Mouse (Mus musculus) WW6 (cell line): ENCODE results near the gene Saa2.
"Not testable (repeated sequence)": the region's sequence is repeated elsewhere in the genome, so short reads cannot be mapped to it uniquely, and the experiment has no call there.

Source experiments
- DNase-seq: peaks from one replicate; pipeline ENCODE4 v3.0.0-alpha.2; 2013; ENCODE audit warnings: low read depth, low spot score

The Saa2 gene

DNA sequence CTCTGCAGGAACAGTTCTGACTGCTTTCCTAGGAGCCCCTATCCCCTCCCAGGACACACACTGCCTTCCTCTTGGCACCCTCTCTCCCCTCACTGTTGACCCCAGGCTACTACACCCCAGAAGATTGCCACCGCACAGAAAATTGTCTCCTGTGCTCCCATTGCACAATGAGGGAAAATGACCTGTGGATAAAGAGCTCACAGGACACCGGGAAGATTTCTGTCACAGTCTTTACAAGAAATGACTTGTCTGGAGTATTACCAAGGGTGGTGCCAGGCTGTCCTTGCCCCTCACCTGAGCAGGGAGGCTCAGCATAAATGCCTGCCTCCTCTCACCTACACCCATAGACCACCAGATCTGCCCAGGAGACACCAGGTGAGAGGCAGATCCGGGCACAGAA lies at the start of gene Saa2:
Gene Saa2 (plus strand): TSS at position 301 of the 400 bp plus-strand sequence.
- no peak for DNase-seq

DNA sequence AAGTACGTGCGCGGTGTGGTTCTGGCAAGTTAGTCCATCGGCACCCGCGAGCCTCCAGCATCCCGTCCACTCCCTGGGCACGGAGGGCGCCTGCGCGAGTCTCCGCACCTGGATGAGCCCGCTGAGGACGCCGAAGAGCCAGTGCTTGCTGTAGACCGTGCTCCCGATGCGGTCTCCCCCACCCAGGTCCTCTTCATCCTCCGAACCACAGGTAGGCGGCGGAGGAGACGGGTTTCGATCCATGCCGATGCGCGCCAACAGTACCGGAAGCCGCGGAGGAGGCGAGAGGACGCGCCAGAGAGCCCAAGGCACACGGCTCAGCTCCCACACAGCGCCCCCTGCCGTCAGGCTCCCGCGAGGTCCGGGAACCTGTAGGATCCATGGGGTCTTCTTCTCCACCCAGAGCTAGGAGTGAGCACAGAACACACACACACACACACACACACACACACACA lies 41.2 kb upstream of the Saa2 start, which contains the start of gene Saal1:
Gene Saal1 (minus strand): TSS at position 291 of the 455 bp plus-strand sequence.
- DNase-seq = peak; percentile 86

DNA sequence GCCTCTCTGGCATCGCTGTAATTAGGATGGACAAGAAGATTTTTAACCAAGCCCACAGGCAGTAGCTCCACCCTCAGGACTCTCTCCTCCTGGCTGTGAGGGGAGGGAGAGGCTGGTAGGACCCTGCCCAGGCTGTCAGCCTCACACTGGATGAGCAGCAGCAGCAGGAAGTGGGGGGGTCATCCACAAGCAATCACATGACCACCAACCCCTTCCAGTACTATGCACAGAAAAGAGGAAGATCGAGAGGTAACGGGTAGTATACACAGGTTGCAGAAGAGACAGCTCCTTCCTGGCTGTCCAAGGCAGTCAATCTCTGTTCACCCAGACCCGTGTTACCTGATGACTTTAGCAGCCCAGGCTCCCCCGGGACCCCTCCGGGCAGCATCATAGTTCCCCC lies 39.3 kb upstream of the Saa2 start:
- DNase-seq = no peak

DNA sequence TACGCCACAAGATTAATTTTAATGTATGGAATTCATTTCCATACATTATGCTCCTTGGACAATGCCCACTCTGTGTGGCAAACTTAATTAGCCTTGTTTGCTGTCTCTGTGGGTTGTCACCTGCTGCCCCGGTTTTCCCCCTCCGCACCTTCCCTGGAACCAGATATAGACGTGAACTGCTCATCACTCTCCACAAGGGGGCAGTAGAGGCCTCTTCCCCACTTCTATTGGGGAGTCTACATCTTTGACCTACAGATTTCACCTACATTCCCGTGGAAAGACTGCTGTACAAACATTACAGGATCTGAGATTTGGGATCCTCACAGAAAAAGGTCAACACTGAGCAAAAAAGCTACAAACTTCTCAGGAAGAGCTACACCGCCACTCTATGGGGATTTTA lies 37.1 kb upstream of the Saa2 start:
- no peak for DNase-seq

DNA sequence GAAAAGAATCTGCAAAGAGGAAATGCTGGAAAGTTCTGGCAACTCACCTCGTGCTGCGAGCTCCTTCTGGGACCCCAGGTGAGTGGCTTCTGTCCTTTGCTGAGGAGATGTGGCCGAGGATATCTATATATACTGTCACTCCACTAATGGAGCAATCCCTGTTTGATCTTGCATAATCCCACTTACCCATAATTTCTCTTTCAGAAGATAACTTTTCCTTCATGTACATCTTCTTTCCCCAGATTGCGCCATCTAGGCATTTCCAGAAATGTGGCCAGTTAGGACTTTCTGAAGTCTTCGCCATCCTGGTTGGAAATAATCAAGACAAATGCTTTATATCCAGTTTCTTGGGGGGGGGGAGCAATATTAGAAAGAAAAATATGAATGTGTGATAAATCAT lies 36.0 kb upstream of the Saa2 start, which contains the start of gene Saa3:
Gene Saa3 (minus strand): TSS at position 101 of the 400 bp plus-strand sequence.
- DNase-seq = no peak

DNA sequence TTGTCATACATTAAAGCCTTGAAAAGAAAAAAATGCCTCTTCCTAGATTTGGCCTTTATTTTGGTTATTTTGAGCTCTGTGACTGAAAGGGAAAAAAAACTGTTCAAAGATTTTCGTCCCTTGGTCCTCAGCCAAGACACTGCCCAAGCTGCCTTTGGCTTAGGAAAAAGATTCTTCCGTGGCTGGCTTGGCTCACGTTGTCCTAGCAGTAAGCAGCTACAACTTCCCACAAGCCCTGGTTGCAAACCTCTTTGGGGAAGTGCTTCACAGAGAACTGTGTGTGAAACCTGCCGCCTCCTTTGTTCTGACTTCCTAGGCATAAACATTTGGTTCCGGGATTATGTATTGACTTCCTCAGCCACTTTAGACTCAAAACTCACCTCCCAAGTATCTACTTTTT lies 34.7 kb upstream of the Saa2 start:
- no peak for DNase-seq

DNA sequence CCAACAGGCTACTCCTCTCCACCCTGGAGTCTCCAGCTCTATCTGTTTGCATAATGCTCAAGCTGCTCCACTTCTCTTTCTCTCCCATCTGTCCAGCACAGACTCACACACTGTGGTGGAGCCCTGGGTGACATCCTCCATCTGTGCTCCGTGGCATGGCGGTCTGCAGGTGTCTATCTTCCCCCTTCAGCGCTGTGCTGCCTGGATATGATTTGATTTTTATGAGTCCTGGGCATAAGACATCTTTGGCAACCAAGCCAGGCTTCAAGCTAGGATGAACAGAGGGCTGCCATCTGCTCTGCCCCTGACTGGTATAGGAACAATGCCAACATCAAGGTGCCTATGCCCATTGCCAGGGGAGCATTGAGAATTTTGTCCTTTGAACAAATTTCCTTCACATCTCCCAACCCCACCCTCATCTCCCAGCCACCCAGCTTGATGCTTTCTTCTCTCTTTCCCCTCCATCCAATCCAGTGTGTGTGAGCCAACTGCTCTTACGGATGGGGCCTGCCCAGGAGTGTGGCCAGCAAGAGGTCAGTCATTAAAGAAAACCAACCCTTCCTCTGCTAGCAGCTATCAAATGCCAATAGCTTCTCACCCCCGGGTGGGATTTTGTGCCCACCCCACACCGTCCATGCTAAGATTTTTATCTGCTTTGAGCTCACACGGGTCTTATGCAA lies 32.9 kb upstream of the Saa2 start:
- no peak for DNase-seq

DNA sequence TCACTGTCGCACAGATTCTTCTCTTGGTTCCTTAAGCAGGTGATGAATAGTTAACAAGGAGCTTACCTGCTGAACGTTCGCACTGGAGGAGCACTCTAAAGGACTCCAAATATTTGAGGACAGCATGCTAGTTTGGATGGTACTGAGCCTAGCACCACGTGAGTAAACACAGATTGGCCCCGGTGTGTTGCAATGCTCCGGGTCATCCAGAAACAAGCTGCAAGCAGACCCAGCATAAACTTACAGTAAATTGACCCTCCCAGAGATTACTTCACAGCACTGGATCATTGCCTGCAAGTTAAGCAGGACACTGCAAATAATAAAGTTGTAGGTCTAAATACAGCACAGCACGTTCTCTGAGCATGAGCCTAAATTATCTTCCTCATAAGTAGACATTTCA lies 32.1 kb upstream of the Saa2 start:
- DNase-seq = no peak

DNA sequence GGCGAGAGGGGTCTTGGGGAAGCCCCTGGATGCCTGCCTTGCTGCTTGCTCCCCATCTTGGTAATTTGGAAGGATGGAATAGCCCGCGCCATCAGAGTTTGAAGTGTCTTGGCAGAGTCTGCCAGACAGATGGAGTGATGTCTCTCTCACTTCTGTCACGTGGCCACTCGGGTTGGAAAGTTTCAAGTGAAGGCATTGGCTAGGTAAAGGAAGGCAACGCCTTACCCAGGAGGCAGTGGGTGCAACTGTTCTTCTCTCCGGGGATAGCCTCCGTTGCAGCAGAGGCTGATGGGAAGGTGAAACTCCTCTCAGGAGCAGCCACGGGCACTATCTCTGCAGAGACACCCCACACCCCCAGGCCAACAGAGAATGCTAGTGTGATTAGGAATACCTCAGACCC lies 31.1 kb upstream of the Saa2 start:
- no peak for DNase-seq

DNA sequence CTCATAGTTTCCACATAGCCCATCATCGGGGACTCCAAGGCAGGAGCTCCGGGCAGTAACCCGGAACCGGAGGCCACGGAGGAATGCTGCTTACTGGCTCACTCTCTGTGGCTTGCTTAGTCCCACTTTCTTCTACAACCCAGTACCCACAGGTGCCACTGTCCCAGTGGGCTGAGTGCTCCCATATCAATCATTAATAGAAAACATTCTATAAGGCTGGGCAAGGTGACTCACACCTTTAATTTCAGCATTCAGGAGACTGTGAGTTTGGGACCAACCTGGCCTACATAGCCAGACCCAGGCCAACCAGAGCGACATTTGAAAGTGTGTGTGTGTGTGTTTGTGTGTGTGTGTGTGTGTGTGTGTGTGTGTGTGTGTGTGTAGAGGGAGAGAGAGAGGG lies 28.2 kb upstream of the Saa2 start:
- DNase-seq = no peak

DNA sequence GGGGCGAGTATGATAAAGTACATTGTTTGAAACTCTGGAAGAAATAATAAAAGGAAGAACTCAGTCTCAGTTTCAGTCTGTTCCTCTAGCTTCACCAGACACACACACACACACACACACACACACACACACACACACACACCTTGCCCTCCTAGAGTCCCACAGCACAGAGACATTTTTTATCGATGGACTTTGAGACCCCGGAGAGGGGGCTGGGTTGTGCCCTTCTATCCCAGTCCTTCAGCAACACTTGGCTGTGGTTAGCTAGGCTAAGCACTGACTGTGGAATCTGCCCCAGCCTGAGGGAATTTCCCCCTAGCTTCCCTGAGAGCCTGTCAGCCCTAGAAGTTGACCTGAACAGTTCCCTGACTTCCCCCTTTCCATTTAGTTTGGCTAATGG lies 27.7 kb upstream of the Saa2 start:
- no peak for DNase-seq

DNA sequence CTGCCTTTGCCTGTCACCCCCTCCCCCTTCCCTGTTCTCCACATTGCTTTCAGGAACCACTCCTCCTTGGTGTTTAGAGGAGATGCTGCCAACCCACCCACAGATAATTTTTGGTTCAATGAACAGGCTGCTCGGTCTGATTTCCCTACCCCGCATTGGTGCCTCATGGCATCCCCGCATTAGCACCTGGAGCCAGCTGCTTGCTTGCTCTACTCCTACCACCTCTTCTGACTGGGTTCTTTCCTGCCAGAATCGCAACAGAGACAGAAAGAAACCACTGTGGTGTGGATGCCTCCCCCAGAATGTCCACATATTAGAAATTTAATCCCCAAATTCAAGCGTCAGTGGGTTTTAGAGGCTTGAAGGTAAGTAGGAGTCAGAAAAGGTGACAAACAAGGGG lies 27.2 kb upstream of the Saa2 start:
- DNase-seq = no peak

DNA sequence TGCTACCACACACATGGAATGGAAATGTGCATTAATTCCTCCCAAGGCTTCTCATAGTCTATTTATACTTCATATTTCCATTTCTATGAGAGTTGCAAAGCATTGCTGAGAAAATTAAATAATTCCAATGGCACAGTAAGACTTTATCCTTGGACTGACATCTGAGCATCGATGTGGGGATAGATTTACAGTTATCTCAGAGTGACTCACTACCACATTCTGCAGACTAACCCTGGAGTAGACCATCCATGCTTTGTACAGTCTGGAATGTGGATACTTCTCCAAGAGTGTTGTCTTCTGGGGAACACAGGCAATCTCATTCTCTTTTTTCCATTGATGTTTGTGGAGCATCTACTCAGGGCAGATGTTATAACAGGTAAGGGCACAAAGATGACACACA lies 24.0 kb upstream of the Saa2 start:
- DNase-seq = no peak

DNA sequence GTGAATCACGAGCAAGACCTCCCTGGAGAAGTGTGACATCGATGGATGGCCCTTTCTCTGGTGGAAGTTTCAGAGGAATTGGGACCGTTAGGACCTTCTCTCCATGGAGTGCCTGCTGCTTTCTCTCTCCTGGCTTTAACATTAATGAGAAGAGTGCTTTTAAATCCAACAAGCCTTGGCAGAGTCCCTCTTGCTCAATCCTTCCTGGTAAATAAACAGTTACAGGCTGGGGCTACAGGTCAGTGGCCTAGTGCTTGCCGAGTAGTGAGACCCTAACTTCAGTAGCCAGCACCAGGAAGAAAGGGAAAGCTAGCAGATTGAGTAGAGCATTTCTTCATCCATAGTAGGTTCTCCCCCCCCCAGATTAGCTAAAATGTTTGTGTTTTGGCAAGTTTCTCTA lies 19.1 kb upstream of the Saa2 start, which contains the start of gene Saa4:
Gene Saa4 (minus strand): TSS at position 146 of the 400 bp plus-strand sequence.
- DNase-seq = no peak

DNA sequence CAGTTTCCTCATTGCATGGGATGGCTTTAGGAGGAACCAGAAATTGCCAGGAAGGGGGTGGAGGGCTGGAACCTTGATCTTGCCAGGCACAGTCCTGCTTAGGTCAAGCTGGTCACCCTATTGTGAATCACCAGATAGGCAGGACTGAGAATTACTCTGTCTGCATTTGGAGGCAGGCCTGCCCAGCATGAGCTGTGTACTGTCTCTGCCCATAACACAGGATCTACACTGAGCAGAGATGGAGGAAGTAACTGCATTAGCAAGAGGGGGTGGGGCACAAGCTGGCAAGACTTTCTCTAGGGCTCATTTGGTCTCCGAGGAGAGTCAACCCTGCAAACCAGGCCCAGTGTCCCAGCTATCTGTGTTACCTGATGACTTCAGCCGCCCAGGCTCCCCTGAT lies 16.6 kb upstream of the Saa2 start:
- no peak for DNase-seq

DNA sequence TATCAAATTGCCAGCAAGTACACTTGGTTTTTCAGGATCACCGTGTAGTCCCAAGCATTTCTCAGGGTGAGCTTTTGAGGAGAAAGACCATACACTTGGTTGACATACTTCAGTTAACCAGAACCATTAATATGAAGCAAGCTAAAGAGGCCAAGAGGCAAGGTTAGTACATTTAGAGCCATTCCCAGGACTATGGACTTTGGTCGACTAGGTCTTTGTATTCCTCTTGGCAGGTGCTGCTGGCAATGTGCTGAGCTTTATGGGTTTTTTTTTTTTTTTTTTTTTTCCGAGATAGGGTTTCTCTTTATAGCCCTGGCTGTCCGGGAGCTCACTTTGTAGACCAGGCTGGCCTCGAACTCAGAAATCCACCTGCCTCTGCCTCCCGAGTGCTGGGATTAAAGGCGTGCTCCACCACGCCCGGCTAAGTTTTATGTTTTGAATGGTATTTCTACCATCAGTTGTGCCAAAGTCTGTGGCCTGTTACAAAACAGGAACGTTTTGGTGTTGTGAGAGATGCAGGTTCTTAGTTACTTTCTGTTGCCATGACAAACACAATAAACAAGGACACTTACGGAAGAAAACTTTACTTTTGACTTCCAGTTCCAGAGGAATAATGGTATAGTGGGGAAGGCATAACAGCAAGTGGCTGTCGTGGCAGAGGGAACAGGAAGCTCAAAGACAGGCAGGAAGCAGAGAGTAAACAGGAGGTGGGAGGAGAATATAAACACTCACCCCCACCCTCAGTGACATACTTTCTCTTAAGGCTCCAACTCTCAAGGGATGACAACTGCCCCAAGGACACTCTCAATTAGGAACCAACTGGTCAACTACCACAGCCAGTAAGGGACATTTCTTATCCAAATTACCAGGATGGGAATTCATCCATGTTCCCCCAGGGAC lies 12.8 kb upstream of the Saa2 start:
- DNase-seq = no peak

DNA sequence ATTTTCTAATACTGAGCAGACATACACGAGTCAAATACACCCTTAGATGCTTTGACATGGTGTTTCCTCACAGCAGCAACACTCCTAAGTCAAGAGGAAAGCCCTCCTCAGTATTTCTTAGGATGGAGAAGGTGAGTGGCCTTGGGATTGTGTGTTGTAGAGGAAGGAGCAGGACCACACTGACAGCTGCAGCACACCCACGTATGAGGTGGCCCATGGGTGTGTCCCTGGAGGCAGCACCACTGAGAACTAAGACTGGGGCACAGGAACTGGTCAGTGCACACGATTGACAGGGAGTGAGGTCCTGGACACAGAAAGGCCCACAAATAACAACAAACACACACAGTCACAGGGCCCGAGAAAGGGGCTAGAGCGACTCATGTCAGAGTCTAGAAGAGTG lies 11.5 kb upstream of the Saa2 start:
- not testable (repeated sequence) for DNase-seq

DNA sequence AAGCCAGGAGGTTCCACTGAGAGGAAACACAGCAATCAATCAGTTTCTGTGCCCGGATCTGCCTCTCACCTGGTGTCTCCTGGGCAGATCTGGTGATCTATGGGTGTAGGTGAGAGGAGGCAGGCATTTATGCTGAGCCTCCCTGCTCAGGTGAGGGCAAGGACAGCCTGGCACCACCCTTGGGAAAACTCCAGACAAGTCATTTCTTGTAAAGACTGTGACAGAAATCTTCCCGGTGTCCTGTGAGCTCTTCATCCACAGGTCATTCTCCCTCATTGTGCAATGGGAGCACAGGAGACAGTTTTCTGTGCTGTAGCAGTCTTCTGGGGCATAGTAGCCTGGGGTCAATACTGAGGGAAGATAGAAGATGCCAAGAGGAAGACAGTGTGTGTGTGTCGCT lies 8.7 kb upstream of the Saa2 start, which contains the start of gene Saa1:
Gene Saa1 (minus strand): TSS at position 101 of the 400 bp plus-strand sequence.
- DNase-seq = not testable (repeated sequence)

DNA sequence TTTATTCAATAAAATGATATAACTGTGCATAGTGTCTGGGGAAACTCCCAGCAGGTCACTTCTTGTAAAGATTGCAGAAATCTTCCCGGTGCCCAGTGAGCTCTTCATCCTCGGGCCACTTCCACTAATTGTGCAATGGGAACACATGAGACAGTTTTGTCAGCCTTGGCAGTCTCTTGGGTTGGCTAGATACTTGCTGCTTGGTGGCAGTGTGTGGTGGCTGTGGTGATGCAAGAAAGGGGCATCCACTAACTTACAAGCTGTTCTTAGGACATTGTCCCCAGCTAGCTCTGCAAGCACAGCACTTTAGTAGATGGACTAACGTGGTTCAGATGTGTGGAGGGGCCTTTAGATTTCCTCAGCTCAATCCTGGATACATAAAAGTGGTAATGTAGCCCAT lies 5.8 kb upstream of the Saa2 start:
- DNase-seq = no peak

DNA sequence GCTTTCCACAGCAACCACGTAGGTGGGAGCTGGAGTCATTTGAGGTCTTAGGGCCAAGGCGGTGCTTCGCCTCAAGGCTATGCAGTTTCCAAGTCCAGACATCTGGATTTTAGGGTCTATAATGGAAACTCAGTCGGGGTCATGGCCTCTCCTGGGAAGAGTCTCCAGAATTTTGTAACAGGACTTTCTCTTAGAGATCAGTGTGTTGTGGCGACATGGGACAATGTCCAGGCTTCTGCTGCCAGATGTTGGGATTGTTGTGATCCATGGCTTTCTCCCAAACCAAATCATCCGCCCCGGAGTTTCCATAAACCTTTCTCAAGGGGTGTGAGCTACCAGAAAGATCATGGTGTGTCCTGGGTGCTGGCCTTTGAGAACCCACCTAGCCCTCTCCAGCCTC lies 5.2 kb upstream of the Saa2 start:
- no peak for DNase-seq

DNA sequence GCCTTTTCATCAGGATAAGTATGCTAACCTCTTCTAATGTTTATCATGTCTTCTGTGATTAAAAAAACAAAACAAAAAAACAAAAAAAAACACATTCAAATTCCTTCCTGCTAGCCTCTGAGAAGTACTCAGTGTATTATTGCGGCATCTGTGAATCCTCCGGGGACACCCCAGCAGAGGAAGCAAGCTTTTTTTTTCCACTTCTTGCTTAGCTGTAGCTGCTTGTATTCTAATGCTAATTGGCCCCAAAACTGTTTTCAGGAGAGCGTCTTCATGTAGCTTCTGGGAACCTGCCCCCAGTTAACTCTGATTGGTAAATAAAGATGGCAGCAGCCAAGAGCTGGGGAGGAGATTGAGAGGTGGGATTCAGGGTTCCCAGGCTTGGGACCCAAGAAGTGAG lies 3.1 kb upstream of the Saa2 start:
- DNase-seq = peak; percentile 28

DNA sequence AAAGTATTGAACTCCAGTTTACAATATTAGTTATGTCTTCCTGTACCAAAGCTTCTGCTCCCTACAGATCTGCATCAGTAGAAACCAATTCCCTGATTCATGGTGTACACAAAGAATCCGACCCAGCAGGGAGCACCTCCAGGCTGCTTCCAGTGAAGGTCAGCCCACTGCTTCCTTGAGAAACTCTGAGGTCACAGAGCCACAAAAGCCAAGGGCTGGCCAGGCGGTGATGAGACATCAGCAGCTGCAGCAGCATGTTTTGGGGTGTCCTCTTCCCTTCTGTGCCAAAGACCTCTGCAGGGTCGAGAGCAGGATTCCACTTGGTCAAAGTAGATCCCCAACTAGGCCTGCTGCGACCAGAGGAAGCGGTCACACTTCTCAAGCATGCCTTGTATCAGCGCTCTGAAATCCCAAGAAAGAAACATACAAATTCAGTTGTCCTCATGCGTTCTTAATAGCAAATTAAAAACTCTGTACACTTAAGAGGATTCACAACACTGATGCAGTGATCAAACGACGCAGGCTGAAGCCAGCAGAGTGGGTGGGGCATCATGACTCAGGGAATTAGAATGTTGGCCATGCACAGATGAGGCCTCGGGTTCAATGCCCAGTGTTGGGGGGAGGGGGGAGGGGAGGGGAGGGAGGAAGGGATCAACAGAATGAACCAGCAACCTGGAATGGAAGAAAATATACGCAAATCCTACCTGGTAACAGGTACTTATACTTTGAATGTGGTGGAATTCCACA lies 9.6 kb downstream of the Saa2 start:
- peak; percentile 38 for DNase-seq
